Mouse (Mus musculus) MEL (cell line): ENCODE results near the gene Wdpcp. TPM values are rescaled to one million over a fixed set of nuclear protein-coding genes. Genes with fewer than 3 reads are reported as not detected.

ENCODE experiments used
- DNase-seq: peaks from one replicate; pipeline ENCODE4 v3.0.0; 2011; ENCODE audit warnings: low read depth, low spot score
- H3K27ac ChIP-seq: 2 replicates; pipeline ENCODE4 v1.5.1; 2012; ENCODE audit warnings: low read depth, mild to moderate bottlenecking, control low read depth, low read length, moderate library complexity; ENCODE audit not compliant: control insufficient read depth
- H3K27me3 ChIP-seq, 2 experiments: fragments of 150-350 bp in 1 of 2; sonication (generic) in 1 of 2; 2 replicates each; pipeline ENCODE4 v1.6.1; 2012; ENCODE audit warnings: low read length in 2 of 2, mild to moderate bottlenecking in 2 of 2, improper control_type of control experiment in 1 of 2, moderate library complexity in 1 of 2; ENCODE audit not compliant: insufficient read depth in 2 of 2, control insufficient read depth in 1 of 2
- H3K36me3 ChIP-seq, 2 experiments: 2 replicates each; pipeline ENCODE4 v1.6.1; 2012 to 2014; ENCODE audit warnings: low read length in 2 of 2, improper control_type of control experiment in 1 of 2, inconsistent platforms in 1 of 2, mild to moderate bottlenecking in 1 of 2; ENCODE audit not compliant: insufficient read depth in 2 of 2, control insufficient read depth in 1 of 2
- H3K4me1 ChIP-seq, 2 experiments: fragments of 150-350 bp in 1 of 2; sonication (generic) in 1 of 2; 2 replicates each; pipeline ENCODE4 v1.6.1; 2012; ENCODE audit warnings: low read length in 2 of 2, improper control_type of control experiment in 1 of 2, mild to moderate bottlenecking in 1 of 2; ENCODE audit not compliant: insufficient read depth in 2 of 2, control insufficient read depth in 1 of 2
- H3K4me3 ChIP-seq, 2 experiments: fragments of 150-350 bp in 1 of 2; sonication (generic) in 1 of 2; 2 replicates each; pipeline ENCODE4 v1.5.1; 2012; ENCODE audit warnings: low read depth in 2 of 2, low read length in 2 of 2, mild to moderate bottlenecking in 2 of 2, moderate library complexity in 2 of 2, control low read depth in 1 of 2, improper control_type of control experiment in 1 of 2; ENCODE audit not compliant: control insufficient read depth in 1 of 2, insufficient read depth in 1 of 2
- H3K79me2 ChIP-seq: 2 replicates; pipeline ENCODE4 v1.6.1; 2012; ENCODE audit warnings: mild to moderate bottlenecking, low read length, moderate library complexity; ENCODE audit not compliant: control insufficient read depth, poor library complexity, insufficient read depth
- H3K9ac ChIP-seq: 2 replicates; pipeline ENCODE4 v1.6.1; 2012; ENCODE audit warnings: low read depth, mild to moderate bottlenecking, control low read depth, low read length, moderate library complexity; ENCODE audit not compliant: control insufficient read depth, poor library complexity, severe bottlenecking
- H3K9me3 ChIP-seq: fragments of 150-350 bp; sonication (generic); replicated peaks from 2 replicates; pipeline ENCODE4 v1.6.1; 2012; ENCODE audit warnings: mild to moderate bottlenecking, low read length, improper control_type of control experiment, moderate library complexity; ENCODE audit not compliant: insufficient read depth
- CHD2 ChIP-seq: IDR thresholded peaks from 2 replicates; pipeline ENCODE4 v1.6.1; 2011; ENCODE audit warnings: low read length, improper control_type of control experiment
- ELF1 ChIP-seq: IDR thresholded peaks from 2 replicates; pipeline ENCODE4 v1.6.1; 2014; ENCODE audit warnings: low read depth, mild to moderate bottlenecking, inconsistent platforms, low read length, improper control_type of control experiment, moderate library complexity
- EP300 ChIP-seq, 2 experiments: IDR thresholded peaks; 2 replicates each; pipeline ENCODE4 v1.6.1; 2011; ENCODE audit warnings: improper control_type of control experiment in 2 of 2, low read length in 2 of 2, low read depth in 1 of 2, mild to moderate bottlenecking in 1 of 2
- ETS1 ChIP-seq: IDR thresholded peaks from 2 replicates; pipeline ENCODE4 v1.6.1; 2012; ENCODE audit warnings: low read depth, mild to moderate bottlenecking, inconsistent platforms, low read length, improper control_type of control experiment, moderate library complexity
- GABPA ChIP-seq: IDR thresholded peaks from 2 replicates; pipeline ENCODE4 v1.6.1; 2012; ENCODE audit warnings: low read depth, mild to moderate bottlenecking, inconsistent platforms, low read length, improper control_type of control experiment, moderate library complexity
- GATA1 ChIP-seq: IDR thresholded peaks from 2 replicates; pipeline ENCODE4 v1.6.1; 2011; ENCODE audit warnings: low read depth, low read length, improper control_type of control experiment
- HCFC1 ChIP-seq: IDR thresholded peaks from 2 replicates; pipeline ENCODE4 v1.6.1; 2012; ENCODE audit warnings: low read depth, mild to moderate bottlenecking, inconsistent platforms, low read length, improper control_type of control experiment, moderate library complexity
- JUND ChIP-seq: IDR thresholded peaks from 2 replicates; pipeline ENCODE4 v1.6.1; 2011; ENCODE audit warnings: low read depth, mild to moderate bottlenecking, improper control_type of control experiment, low read length
- KAT2A ChIP-seq: conservative IDR thresholded peaks from 2 replicates; pipeline ENCODE4 v1.6.1; 2012; ENCODE audit warnings: low read depth, low read length, improper control_type of control experiment, inconsistent platforms
- MAZ ChIP-seq: IDR thresholded peaks from 2 replicates; pipeline ENCODE4 v1.6.1; 2012; ENCODE audit warnings: low read depth, mild to moderate bottlenecking, inconsistent platforms, low read length, improper control_type of control experiment
- MEF2A ChIP-seq: IDR thresholded peaks from 2 replicates; pipeline ENCODE4 v1.6.1; 2014; ENCODE audit warnings: low read depth, mild to moderate bottlenecking, inconsistent platforms, low read length, improper control_type of control experiment; ENCODE audit not compliant: poor library complexity, insufficient replicate concordance, severe bottlenecking; ENCODE audit errors: extremely low read depth
- MXI1 ChIP-seq: IDR thresholded peaks from 2 replicates; pipeline ENCODE4 v1.6.1; 2011; ENCODE audit warnings: mild to moderate bottlenecking, low read depth, low read length, improper control_type of control experiment
- NELFE ChIP-seq: IDR thresholded peaks from 2 replicates; pipeline ENCODE4 v1.6.1; 2011; ENCODE audit warnings: low read depth, low read length, improper control_type of control experiment
- NRF1 ChIP-seq: IDR thresholded peaks from 2 replicates; pipeline ENCODE4 v1.6.1; 2014; ENCODE audit warnings: low read depth, mild to moderate bottlenecking, inconsistent platforms, low read length, improper control_type of control experiment, moderate library complexity; ENCODE audit not compliant: poor library complexity, insufficient read depth, severe bottlenecking
- POLR2AphosphoS2 ChIP-seq: IDR thresholded peaks from 2 replicates; pipeline ENCODE4 v1.6.1; 2011; ENCODE audit warnings: low read length, improper control_type of control experiment
- RAD21 ChIP-seq: IDR thresholded peaks from 2 replicates; pipeline ENCODE4 v1.6.1; 2011; ENCODE audit warnings: mild to moderate bottlenecking, low read depth, low read length, improper control_type of control experiment
- RCOR1 ChIP-seq: IDR thresholded peaks from 2 replicates; pipeline ENCODE4 v1.6.1; 2012; ENCODE audit warnings: low read depth, mild to moderate bottlenecking, inconsistent platforms, low read length, improper control_type of control experiment
- SIN3A ChIP-seq: IDR thresholded peaks from 2 replicates; pipeline ENCODE4 v1.6.1; 2012; ENCODE audit warnings: low read length, improper control_type of control experiment, inconsistent platforms
- TAL1 ChIP-seq: IDR thresholded peaks from 2 replicates; pipeline ENCODE4 v1.6.1; 2012; ENCODE audit warnings: mild to moderate bottlenecking, inconsistent platforms, low read length, moderate library complexity, mixed read lengths
- TCF12 ChIP-seq: IDR thresholded peaks from 2 replicates; pipeline ENCODE4 v1.6.1; 2014; ENCODE audit warnings: low read depth, mild to moderate bottlenecking, inconsistent platforms, low read length, improper control_type of control experiment, moderate library complexity
- UBTF ChIP-seq: IDR thresholded peaks from 2 replicates; pipeline ENCODE4 v1.6.1; 2012; ENCODE audit warnings: low read depth, mild to moderate bottlenecking, inconsistent platforms, low read length, improper control_type of control experiment, moderate library complexity, borderline replicate concordance; ENCODE audit not compliant: insufficient read depth
- USF2 ChIP-seq, 2 experiments: IDR thresholded peaks; 2 replicates each; pipeline ENCODE4 v1.6.1; 2011 to 2012; ENCODE audit warnings: improper control_type of control experiment in 2 of 2, low read length in 2 of 2, borderline replicate concordance in 1 of 2, inconsistent platforms in 1 of 2, low read depth in 1 of 2, mild to moderate bottlenecking in 1 of 2; ENCODE audit not compliant: insufficient read depth in 1 of 2
- ZKSCAN1 ChIP-seq: IDR thresholded peaks from 2 replicates; pipeline ENCODE4 v1.6.1; 2012; ENCODE audit warnings: low read depth, mild to moderate bottlenecking, inconsistent platforms, low read length, improper control_type of control experiment, moderate library complexity
- ZNF384 ChIP-seq: IDR thresholded peaks from 2 replicates; pipeline ENCODE4 v1.6.1; 2012; ENCODE audit warnings: low read depth, mild to moderate bottlenecking, inconsistent platforms, low read length, improper control_type of control experiment
- polyA plus RNA-seq, 2 experiments: library from polyadenylated mRNA; stranded (reverse) in 1 of 2; unstranded in 1 of 2; fragments of >175 nt in 1 of 2; fragments of >200 nt in 1 of 2; gene quantifications; 2 replicates each; pipeline versions ENCODE4 v1.2.1 to v1.2.4; 2012; ENCODE audit warnings: low replicate concordance in 2 of 2, low read depth in 1 of 2; ENCODE audit not compliant: insufficient read length in 2 of 2, insufficient read depth in 1 of 2, missing spikeins in 1 of 2
- total RNA-seq: library from RNA; depleted of rRNA; stranded (reverse); fragments of 300-350 nt; gene quantifications from 2 replicates; pipeline ENCODE4 v1.2.3, GENCODE M21; 2012

The Wdpcp gene
- total and polyA plus RNA-seq, 3 experiments = 0.81 to 1.3 TPM; not detected in 1

DNA sequence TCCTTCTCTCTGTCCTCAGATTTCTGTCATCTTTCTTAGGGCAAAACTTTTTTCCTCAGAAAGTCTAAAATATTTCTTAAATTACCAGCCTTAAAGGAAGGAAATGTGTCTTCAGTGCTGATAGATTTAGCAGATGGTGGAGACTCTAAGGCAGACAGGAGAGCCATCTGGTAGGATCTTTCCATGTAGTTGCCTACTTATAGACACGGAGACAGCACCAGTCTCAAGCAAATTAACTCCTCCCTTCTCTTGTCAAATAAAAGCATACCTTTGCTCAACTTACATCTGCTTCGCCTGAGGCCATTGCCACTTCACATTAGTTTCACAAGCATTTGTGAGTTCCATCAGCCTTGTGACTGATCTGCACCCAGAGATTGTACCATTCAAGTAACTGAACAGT is 27.0 kb upstream of the Wdpcp start:
- DNase-seq = no peak
- Histone ChIP-seq H3K4me1 (peaks cover 5% of the 10 kb centered on the region in 2 experiments), H3K4me3 (no peak overlapping the region), H3K27me3 (no peaks in the 10 kb centered on the region), H3K9ac (no peak overlapping the region), H3K36me3 (peaks cover 0 to 15% of the 10 kb centered on the region in 2 experiments; a peak in 2 of 4 replicates), H3K79me2 (no peaks in the 10 kb centered on the region), H3K27ac (no peak overlapping the region), H3K9me3 (no peaks in the 10 kb centered on the region)
- TF ChIP-seq MAZ (no peak), ZKSCAN1 (no peak), ETS1 (no peak), MXI1 (no peak), GATA1 (no peak), MEF2A (no peak), RAD21 (no peak), KAT2A (no peak), ZNF384 (no peak), HCFC1 (no peak), POLR2AphosphoS2 (no peak)

DNA sequence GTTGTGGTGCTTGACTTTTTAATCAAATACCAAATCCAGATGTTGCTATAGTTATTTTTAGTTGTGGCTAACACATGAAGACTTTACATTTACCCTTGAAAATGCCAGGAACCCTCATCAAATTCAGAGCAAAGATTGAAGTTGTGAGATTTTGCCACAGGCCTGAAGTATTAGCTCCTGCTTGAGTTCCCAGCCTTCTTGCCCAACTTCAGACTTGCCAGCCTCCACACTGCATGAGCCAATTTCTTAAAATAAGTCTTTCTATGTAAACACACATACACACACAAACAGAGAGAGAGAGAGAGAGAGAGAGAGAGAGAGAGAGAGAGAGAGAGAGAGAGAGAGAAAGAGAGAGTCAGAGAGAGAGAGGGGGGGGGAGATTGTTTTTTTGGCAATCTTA is 26.1 kb upstream of the Wdpcp start:
- no peaks in the 10 kb centered on the region for H3K27me3 ChIP-seq
- H3K9me3 ChIP-seq = no peaks in the 10 kb centered on the region
- TF ChIP-seq JUND (no peak), TAL1 (no peak), ZKSCAN1 (no peak), UBTF (no peak), EP300 (IDR thresholded peaks at IDR 0.05; ENCODE audit: low read depth in 1 of 2, low read length in 2 of 2) (no peak), ZNF384 (no peak), SIN3A (no peak), NRF1 (no peak), RCOR1 (no peak), GABPA (no peak), HCFC1 (no peak), MAZ (no peak), USF2 (IDR thresholded peaks at IDR 0.05; ENCODE audit: borderline replicate concordance in 1 of 2, insufficient read depth in 1 of 2, low read depth in 1 of 2, low read length in 2 of 2) (no peak), NELFE (no peak), RAD21 (no peak), TCF12 (no peak), ELF1 (no peak), CHD2 (no peak)
- DNase-seq = no peak
- H3K9ac ChIP-seq = no peak overlapping the region
- H3K27ac ChIP-seq = no peak overlapping the region
- H3K36me3 ChIP-seq = peaks cover 0 to 17% of the 10 kb centered on the region in 2 experiments; a peak in 2 of 4 replicates
- no peaks in the 10 kb centered on the region for H3K79me2 ChIP-seq
- H3K4me3 ChIP-seq = no peak overlapping the region
- H3K4me1 ChIP-seq = peaks cover 5% of the 10 kb centered on the region in 2 experiments
